Mouse (Mus musculus) hindbrain, embryonic 16.5 days (tissue): ENCODE data around the gene Mxd3. TPM values are rescaled to one million over a fixed set of nuclear protein-coding genes. Genes with fewer than 3 reads are reported as not detected.
A peak's percentile ranks its signal among the peaks of the same experiment; 100 is the strongest.

ENCODE experiments used
- ATAC-seq: fragments of 200-750 bp; cut with Nextera tagmentation; 2 replicates; pipeline ENCODE4 v1.8.0; 2017; ENCODE audit warnings: moderate TSS enrichment, moderate library complexity
- H3K27ac ChIP-seq: fragments of 300-500 bp; sonication (generic); 2 replicates; pipeline ENCODE4 v1.5.1; 2014; ENCODE audit warnings: low read depth, mild to moderate bottlenecking, control low read depth, low read length, moderate library complexity
- H3K27me3 ChIP-seq: fragments of 300-500 bp; sonication (generic); replicated peaks from 2 replicates; pipeline ENCODE4 v1.6.1; 2014; ENCODE audit warnings: low read length; ENCODE audit not compliant: control insufficient read depth, insufficient read depth
- H3K36me3 ChIP-seq: fragments of 300-500 bp; sonication (generic); 2 replicates; pipeline ENCODE4 v1.6.1; 2014; ENCODE audit warnings: mild to moderate bottlenecking, low read length, moderate library complexity, mixed read lengths; ENCODE audit not compliant: control insufficient read depth, insufficient read depth
- H3K4me1 ChIP-seq: fragments of 300-500 bp; sonication (generic); 2 replicates; pipeline ENCODE4 v1.6.1; 2014; ENCODE audit warnings: low read depth, low read length; ENCODE audit not compliant: control insufficient read depth, insufficient read depth
- H3K4me2 ChIP-seq: fragments of 300-500 bp; sonication (generic); 2 replicates; pipeline ENCODE4 v1.6.1; 2014; ENCODE audit warnings: mild to moderate bottlenecking, low read length, control low read depth, moderate library complexity
- H3K4me3 ChIP-seq: fragments of 300-500 bp; sonication (generic); 2 replicates; pipeline ENCODE4 v1.5.1; 2014; ENCODE audit warnings: mild to moderate bottlenecking, low read length, control low read depth, moderate library complexity
- H3K9ac ChIP-seq: fragments of 300-500 bp; sonication (generic); 2 replicates; pipeline ENCODE4 v1.6.1; 2014; ENCODE audit warnings: low read depth, mild to moderate bottlenecking, control low read depth, low read length, moderate library complexity
- H3K9me3 ChIP-seq: fragments of 300-500 bp; sonication (generic); 2 replicates; pipeline ENCODE4 v1.6.1; 2014; ENCODE audit warnings: mild to moderate bottlenecking, low read length, moderate library complexity; ENCODE audit not compliant: control insufficient read depth
- WGBS: fragments of 180-500 bp; shearing (Covaris S2); extraction: QIAGEN DNeasy Blood & Tissue Kit; methylation state at CpG from one replicate; pipeline ENCODE4 v1.1.7; 2014; 5-methylcytosine and 5-hydroxymethylcytosine counted together
- polyA plus RNA-seq: library from polyadenylated mRNA; unstranded; fragments of >200 nt; fragmentation: Nextera tagmentation; extraction: Ambion mirVana; gene quantifications from 2 replicates; pipeline ENCODE4 v1.2.1, GENCODE M21; 2015

Mxd3 gene
- 10.9 and 12.4 TPM in 2 replicates for polyA plus RNA-seq

DNA sequence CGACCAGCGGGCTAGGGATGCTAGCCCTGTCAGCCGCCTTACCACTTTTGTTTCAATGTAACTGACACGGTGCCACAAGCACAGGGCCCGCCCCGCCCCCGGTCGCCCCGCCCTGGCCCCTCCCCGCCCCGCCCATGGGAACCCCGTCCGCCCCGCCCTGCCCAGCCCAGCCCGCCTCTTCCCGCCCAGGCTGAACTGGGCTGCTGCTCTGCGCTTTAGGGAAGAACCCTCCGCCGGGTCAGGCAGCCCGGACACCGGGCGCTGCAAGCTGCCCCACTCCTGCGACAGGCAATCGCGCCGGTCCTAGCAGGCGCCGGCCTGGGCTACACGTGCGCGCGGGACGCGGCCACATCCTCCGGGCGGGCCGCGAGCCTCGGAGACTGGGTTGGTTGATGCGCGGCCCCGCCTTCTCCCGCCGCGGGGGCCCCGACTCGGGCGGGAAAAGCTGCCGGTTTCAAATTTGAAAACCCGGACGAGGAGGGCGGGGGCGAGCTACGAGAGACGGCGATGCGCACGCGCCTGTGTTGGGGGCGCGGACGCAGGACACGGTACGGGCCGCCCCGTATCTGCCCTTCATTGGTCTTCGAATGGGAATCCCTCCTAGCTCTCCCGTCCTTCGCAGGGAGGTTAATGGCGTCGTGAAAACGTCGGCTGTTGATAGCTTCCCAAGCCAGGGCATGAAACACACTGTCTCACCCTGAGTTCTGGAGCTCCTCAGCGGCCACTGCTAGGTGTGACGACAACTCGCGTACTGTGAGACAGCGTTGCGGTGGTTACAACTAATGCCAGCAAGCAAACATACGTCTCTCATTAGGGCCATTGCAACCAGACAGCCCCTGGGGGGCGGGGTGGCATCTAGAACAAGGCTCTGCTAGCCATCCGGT lies at the start of gene Mxd3:
TSS of gene Mxd3 (minus strand) at position 141 of the 884 bp plus-strand sequence.
- under 1% methylated on average over 65 of the region's 82 CpGs for WGBS
- peak within 1 kb of the TSS; percentile 86 for H3K4me3 ChIP-seq
- peak; percentile 81 for ATAC-seq
- peak within 1 kb of the TSS; percentile 75 for H3K9ac ChIP-seq
- H3K36me3 ChIP-seq: peaks cover 8% of the 10 kb centered on the region
- peak within 1 kb of the TSS; percentile 95 for H3K4me2 ChIP-seq
- peaks cover 24% of the 10 kb centered on the region for H3K4me1 ChIP-seq
- no peaks in the 10 kb centered on the region for H3K9me3 ChIP-seq
- H3K27me3 ChIP-seq: no peaks in the 10 kb centered on the region
- peak within 1 kb of the TSS; percentile 83 for H3K27ac ChIP-seq

DNA sequence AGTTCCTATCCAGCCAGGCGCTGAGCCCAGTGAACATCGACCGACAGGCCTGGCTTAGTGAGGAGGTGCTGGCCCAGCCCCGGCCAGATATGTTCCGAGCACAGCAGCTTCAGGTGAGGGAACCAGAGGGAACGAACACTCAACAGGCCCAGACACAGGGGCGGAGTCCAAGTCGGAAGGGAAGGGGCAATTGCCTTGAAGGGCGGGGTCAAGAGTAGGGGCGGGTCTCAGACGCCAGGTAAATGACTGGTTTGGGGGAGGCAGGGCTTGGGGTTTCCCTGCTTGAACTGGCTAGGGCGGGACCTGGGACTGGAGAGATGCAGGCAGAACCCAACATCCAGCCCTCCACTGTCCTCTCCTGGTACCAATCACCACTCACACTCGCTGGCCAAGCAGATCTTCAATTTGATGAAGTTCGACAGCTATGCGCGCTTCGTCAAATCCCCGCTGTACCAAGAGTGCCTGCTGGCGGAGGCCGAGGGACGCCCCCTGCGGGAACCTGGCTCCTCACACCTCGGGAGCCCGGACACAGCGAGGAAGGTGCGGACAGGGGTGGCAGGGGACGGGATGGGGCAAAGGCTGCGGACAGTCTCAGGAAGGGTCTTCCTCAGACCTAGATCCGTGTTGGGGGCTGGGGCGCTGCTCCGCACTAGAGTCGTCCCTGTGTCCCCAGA lies 49.4 kb upstream of the Mxd3 start:
- WGBS: 10% methylated on average over 32 of the region's 32 CpGs
- peaks cover 40% of the 10 kb centered on the region for H3K27me3 ChIP-seq
- ATAC-seq: no peak

DNA sequence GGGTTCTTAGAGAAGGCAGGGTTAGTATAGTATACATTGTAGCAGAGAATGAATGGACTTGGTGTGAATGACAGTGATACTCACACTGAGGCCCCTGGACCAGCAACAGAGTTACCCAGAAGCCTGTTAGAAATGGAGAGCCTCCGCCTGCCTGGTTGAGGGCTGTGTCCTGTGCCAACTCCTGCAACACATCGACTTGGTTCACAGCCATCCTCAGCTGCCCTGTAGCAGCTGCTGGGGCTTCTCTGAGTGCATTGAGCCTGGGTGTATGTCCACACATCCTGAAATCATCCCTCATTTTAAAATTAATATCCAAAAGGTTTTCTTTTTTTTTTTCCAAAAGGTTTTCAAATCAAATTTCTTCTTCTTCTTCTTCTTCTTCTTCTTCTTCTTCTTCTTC lies 46.3 kb upstream of the Mxd3 start:
- no peak overlapping the region for H3K27ac ChIP-seq
- 38% methylated on average over 2 of the region's 2 CpGs for WGBS

More for the DNA sequence above, 49.4 kb upstream of the Mxd3 start:
- Histone ChIP-seq H3K9me3 (no peaks in the 10 kb centered on the region), H3K27ac (no peak overlapping the region), H3K4me3 (no peak overlapping the region), H3K4me1 (no peaks in the 10 kb centered on the region), H3K9ac (0 out of 2 replicates have a peak overlapping the region, but pooled peaks have one; percentile 17), H3K36me3 (no peaks in the 10 kb centered on the region), H3K4me2 (no peak overlapping the region)

DNA sequence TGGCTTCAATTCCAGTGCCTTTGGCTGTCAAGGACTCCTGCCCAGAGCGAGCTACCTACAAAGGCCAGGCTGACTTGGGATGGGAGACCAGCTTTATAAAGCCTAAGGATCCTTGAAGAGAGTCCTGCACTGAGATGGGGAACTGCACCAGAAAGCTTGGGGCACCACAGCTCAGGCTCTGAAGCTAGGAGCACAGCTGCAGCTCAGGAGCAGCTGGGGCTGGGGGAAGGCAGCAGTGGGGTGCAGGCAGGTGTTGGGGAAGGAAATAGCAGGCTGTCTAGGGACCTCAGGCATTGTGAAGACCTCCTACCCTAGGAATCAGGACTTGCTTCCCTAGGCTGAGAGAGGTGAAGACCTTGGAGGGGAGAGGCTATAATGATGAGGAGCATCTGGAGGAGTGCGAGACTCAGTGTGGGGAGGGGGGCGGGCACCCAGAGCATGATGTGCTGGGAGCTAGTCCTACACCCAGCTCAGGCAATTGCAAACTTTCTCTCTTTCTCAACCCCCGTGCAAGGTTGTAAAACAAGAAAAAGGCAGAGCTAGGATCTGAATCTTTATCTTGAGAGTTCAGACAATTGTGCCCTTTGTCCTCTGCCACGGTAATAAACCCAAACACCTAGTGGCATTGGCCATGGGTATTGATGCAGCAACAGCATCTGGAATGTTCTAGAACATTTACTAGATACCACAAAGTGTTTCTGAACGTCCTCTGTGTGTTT lies 44.7 kb upstream of the Mxd3 start:
- H3K9ac ChIP-seq: no peak overlapping the region
- no peak overlapping the region for H3K4me3 ChIP-seq
- ATAC-seq: no peak
- H3K27me3 ChIP-seq: peaks cover 21% of the 10 kb centered on the region
- H3K4me1 ChIP-seq: no peaks in the 10 kb centered on the region
- no peak overlapping the region for H3K4me2 ChIP-seq
- 72% methylated on average over 6 of the region's 6 CpGs for WGBS
- no peaks in the 10 kb centered on the region for H3K9me3 ChIP-seq
- no peak overlapping the region for H3K27ac ChIP-seq
- H3K36me3 ChIP-seq: no peaks in the 10 kb centered on the region

More for the DNA sequence above, 46.3 kb upstream of the Mxd3 start:
- Histone ChIP-seq H3K9me3 (no peaks in the 10 kb centered on the region), H3K4me2 (no peak overlapping the region), H3K27me3 (peaks cover 31% of the 10 kb centered on the region), H3K4me1 (no peaks in the 10 kb centered on the region), H3K36me3 (no peaks in the 10 kb centered on the region), H3K4me3 (no peak overlapping the region), H3K9ac (no peak overlapping the region)
- no peak for ATAC-seq

DNA sequence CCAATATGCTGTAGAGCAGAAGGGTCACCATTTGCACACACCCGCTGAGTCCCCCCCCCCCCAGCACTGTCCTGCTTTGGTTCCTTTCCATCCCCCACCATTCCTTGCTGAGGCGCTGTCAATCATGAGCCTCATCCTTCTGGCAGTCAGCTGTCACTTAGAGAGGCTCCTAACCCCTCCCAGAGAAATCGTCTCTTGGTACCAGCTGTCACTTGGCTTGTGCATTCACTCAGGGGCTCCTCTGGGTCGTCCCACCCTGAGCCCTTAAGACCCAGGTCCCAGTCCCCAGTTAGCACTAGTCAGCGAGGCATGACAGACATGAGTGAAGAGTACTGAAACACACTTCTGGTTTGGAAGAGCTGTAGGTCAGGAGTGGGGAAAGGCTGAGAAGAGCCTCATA lies 42.1 kb upstream of the Mxd3 start:
- Histone ChIP-seq H3K27me3 (peaks cover 3% of the 10 kb centered on the region), H3K9ac (no peak overlapping the region), H3K4me1 (no peaks in the 10 kb centered on the region), H3K36me3 (no peaks in the 10 kb centered on the region), H3K27ac (no peak overlapping the region), H3K4me3 (no peak overlapping the region), H3K4me2 (no peak overlapping the region), H3K9me3 (no peaks in the 10 kb centered on the region)
- 65% methylated on average over 4 of the region's 5 CpGs for WGBS
- ATAC-seq: no peak

DNA sequence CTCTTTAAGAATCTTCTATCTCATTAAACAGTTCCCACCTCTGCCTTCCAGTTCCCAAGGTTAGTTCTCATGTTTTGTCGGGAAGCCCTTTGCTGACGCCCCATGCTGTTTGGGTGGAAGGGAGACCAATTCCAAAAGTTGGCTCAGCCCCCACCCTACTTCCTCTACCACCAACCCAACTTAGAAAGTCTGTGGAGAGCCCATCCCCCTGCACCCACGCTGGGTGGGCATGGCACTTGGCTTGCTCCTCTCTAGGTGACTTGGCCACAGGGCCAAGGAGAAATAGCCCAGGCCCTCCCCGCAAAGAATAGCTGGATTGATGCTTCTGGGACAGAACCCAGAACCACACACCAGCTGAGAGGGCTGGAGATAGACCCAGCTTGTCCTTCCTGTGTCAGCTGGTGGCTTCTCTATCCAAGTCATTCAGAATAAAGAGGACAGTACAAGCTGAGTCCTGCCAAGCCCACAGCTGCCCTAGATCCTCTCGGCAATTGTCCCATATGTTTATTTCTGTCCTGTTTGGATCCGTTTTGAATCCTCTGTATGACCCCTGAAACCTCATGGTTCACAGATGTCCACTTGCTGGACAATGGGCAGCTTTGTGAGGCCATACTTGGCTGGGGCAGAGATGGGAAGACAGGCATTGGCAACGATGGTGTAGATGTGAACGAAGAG lies 41.5 kb upstream of the Mxd3 start:
- no peak for ATAC-seq
- H3K27me3 ChIP-seq: no peaks in the 10 kb centered on the region; the same call in none of the 2 replicates
- H3K4me1 ChIP-seq: no peaks in the 10 kb centered on the region
- no peak overlapping the region for H3K27ac ChIP-seq
- no peak overlapping the region for H3K9ac ChIP-seq
- H3K36me3 ChIP-seq: no peaks in the 10 kb centered on the region
- no peak overlapping the region for H3K4me2 ChIP-seq
- 69% methylated on average over 8 of the region's 8 CpGs for WGBS
- no peaks in the 10 kb centered on the region for H3K9me3 ChIP-seq
- H3K4me3 ChIP-seq: no peak overlapping the region

DNA sequence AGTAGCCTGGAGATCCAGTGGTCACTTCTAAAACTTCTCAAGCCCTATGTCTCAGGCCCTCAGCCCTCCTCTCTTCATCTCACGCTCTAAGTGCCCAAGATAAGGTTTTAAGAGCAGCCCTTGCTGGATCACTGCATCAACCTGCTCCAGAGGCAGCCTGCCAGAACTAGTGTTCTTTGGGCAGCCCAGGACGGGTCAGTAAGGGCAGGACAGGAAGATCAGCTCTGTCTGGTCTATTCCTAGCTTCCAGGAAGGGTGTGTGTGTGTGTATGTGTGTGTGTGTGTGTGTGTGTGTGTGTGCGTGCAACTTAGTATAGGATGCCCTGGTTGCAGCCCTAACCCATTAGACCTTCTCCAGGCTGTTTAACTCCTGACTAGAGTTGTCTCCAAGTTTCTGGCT lies 40.6 kb upstream of the Mxd3 start:
- WGBS: 73% methylated on average over 3 of the region's 3 CpGs
- Histone ChIP-seq H3K4me1 (no peaks in the 10 kb centered on the region), H3K36me3 (no peaks in the 10 kb centered on the region), H3K9ac (no peak overlapping the region), H3K27me3 (no peaks in the 10 kb centered on the region; the same call in none of the 2 replicates), H3K4me3 (no peak overlapping the region), H3K27ac (no peak overlapping the region), H3K4me2 (no peak overlapping the region), H3K9me3 (no peaks in the 10 kb centered on the region)
- no peak for ATAC-seq

DNA sequence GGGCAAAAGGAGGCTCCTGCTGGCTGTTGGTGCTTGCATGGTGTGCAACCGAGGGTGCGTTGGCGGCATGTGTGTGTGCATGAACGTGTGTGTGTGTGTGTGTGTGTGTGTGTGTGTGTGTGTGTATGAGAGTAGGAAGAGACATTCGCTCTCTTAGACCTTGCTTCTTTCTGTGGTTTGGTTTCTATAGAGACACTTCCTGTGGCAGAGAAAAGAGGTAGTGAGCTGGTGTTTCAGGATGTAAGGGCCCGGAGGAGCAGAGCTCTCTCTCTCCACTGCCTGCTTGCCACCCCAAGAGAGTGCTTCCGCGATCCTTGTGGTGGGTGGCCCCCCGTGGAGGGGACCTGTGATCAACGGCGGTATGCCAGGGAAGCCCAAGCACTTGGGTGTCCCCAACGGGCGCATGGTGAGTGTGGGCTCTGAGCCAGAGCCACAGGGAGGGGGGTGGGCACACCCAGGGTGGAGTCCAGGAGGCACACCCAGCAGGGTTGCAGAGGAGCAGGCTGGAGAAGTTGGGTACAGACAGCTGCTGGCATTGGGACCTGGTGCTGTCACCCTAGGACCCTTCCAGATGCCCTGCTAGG lies 40.0 kb upstream of the Mxd3 start, which contains the start of gene Rgs14:
TSS of gene Rgs14 (plus strand) at position 202 of the 584 bp plus-strand sequence.
- Histone ChIP-seq H3K9me3 (no peaks in the 10 kb centered on the region), H3K36me3 (no peaks in the 10 kb centered on the region), H3K4me3 (no peak within 1 kb of the TSS), H3K4me1 (no peaks in the 10 kb centered on the region), H3K9ac (no peak within 1 kb of the TSS), H3K4me2 (no peak within 1 kb of the TSS), H3K27me3 (no peaks in the 10 kb centered on the region; the same call in none of the 2 replicates), H3K27ac (no peak within 1 kb of the TSS)
- no peak for ATAC-seq
- WGBS: 70% methylated on average over 13 of the region's 13 CpGs
